Mouse (Mus musculus) central nervous system, embryonic 11.5 days (tissue): ENCODE measurements around the gene Gm906. TPM values are rescaled to one million over a fixed set of nuclear protein-coding genes. Genes with fewer than 3 reads are reported as not detected.

Experiments
- polyA plus RNA-seq: library from polyadenylated mRNA; depleted of rRNA; stranded (reverse); fragments of >200 nt; gene quantifications from 2 replicates; pipeline ENCODE4 v1.2.3, GENCODE M21; 2012; rRNA removed

Gene Gm906
- not detected in 2 replicates for polyA plus RNA-seq

DNA sequence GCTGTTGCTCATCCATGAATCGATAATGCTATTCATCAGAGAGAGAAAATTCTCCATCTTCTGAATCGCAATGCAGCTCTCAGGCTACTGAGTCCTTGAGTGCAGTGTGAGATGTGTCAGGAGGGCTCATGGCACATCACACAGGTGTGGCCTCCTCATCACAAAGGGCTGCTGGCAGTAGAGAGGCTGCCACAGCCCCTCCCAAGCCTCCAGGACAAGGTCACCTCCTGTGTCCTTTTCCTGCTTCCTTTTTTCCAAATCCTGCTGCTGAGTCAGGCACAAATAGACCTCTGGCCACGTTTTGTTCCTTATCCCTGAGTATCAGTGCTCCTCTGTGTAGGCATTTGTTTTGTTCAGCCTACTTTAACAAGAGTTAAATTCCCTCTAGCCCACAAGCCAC lies at the start of gene Gm906:
Gm906 (minus strand) TSS at position 101 of the 400 bp plus-strand sequence.

Other genes with a start within 250 kb of the Gm906 start
- gene Fbxw17, start 167.6 kb upstream of the Gm906 start, polyA plus RNA-seq: 22.6 and 34.5 TPM in 2 replicates
- not detected in 2 replicates for gene Gm47429, start 193.6 kb upstream of the Gm906 start, polyA plus RNA-seq
- gene Nutm2, start 217.0 kb upstream of the Gm906 start, polyA plus RNA-seq: not detected in 2 replicates